Mouse (Mus musculus) forebrain, embryonic 11.5 days (tissue): Measurements from ENCODE around the gene Slc15a3. TPM values are rescaled to one million over a fixed set of nuclear protein-coding genes. Genes with fewer than 3 reads are reported as not detected.

Experiments
- ATAC-seq: fragments of 200-750 bp; cut with Nextera tagmentation; replicated peaks from 2 replicates; pipeline ENCODE4 v1.8.0; 2017; ENCODE audit warnings: moderate TSS enrichment; ENCODE audit not compliant: low FRiP score
- DNase-seq: peaks from one replicate; pipeline ENCODE4 v3.0.0-alpha.2; 2017; ENCODE audit warnings: low spot score
- H3K27ac ChIP-seq: fragments of 300-500 bp; sonication (generic); 2 replicates; pipeline ENCODE4 v1.5.1; 2014; ENCODE audit warnings: low read depth, low read length
- H3K27me3 ChIP-seq: fragments of 300-500 bp; sonication (generic); 2 replicates; pipeline ENCODE4 v1.6.1; 2014; ENCODE audit warnings: mild to moderate bottlenecking, low read length, mixed read lengths; ENCODE audit not compliant: control insufficient read depth, insufficient read depth
- H3K36me3 ChIP-seq: fragments of 300-500 bp; sonication (generic); 2 replicates; pipeline ENCODE4 v1.6.1; 2014; ENCODE audit warnings: mild to moderate bottlenecking, low read length, moderate library complexity, mixed read lengths; ENCODE audit not compliant: control insufficient read depth, insufficient read depth
- H3K4me1 ChIP-seq: fragments of 300-500 bp; sonication (generic); replicated peaks from 2 replicates; pipeline ENCODE4 v1.6.1; 2014; ENCODE audit warnings: low read length, mixed read lengths; ENCODE audit not compliant: control insufficient read depth, insufficient read depth
- H3K4me2 ChIP-seq: fragments of 300-500 bp; sonication (generic); 2 replicates; pipeline ENCODE4 v1.6.1; 2014; ENCODE audit warnings: low read depth, mild to moderate bottlenecking, low read length, moderate library complexity, mixed read lengths; ENCODE audit not compliant: severe bottlenecking
- H3K4me3 ChIP-seq: fragments of 300-500 bp; sonication (generic); 2 replicates; pipeline ENCODE4 v1.5.1; 2014; ENCODE audit warnings: low read depth, low read length
- H3K9ac ChIP-seq: fragments of 300-500 bp; sonication (generic); 2 replicates; pipeline ENCODE4 v1.6.1; 2014; ENCODE audit warnings: low read length
- H3K9me3 ChIP-seq: fragments of 300-500 bp; sonication (generic); 2 replicates; pipeline ENCODE4 v1.6.1; 2016; ENCODE audit warnings: low read length, mixed read lengths; ENCODE audit not compliant: control insufficient read depth
- WGBS: fragments of 180-500 bp; shearing (Covaris S2); extraction: QIAGEN DNeasy Blood & Tissue Kit; methylation state at CpG from one replicate; pipeline ENCODE4 v1.1.7; 2014; 5-methylcytosine and 5-hydroxymethylcytosine counted together
- polyA plus RNA-seq: library from polyadenylated mRNA; unstranded; fragments of >200 nt; fragmentation: Nextera tagmentation; extraction: Ambion mirVana; gene quantifications from 2 replicates; pipeline ENCODE4 v1.2.1, GENCODE M21; 2014

Gene Slc15a3
- polyA plus RNA-seq, 1 experiment from 2014 or later = 0.19 TPM

GRCm38 (mm10) chr19:10869886-10870527 lies 30.5 kb downstream of the Slc15a3 start, which contains the start of gene Tmem132a:
Tmem132a (minus strand) TSS chr19:10869940.
- Histone ChIP-seq H3K4me2 (peak within 1 kb of the TSS; percentile 74), H3K9me3 (no peaks in the 10 kb centered on the region), H3K36me3 (peaks cover 20% of the 10 kb centered on the region), H3K4me3 (peak within 1 kb of the TSS; percentile 86), H3K4me1 (peaks cover 7% of the 10 kb centered on the region; the same call in 1 of the 2 replicates), H3K27me3 (no peaks in the 10 kb centered on the region), H3K27ac (peak within 1 kb of the TSS; percentile 82), H3K9ac (peak within 1 kb of the TSS; percentile 96)
- ATAC-seq (peak; percentile 32), DNase-seq (no peak)
- 3% methylated on average over 8 of the region's 8 CpGs for WGBS

DNA sequence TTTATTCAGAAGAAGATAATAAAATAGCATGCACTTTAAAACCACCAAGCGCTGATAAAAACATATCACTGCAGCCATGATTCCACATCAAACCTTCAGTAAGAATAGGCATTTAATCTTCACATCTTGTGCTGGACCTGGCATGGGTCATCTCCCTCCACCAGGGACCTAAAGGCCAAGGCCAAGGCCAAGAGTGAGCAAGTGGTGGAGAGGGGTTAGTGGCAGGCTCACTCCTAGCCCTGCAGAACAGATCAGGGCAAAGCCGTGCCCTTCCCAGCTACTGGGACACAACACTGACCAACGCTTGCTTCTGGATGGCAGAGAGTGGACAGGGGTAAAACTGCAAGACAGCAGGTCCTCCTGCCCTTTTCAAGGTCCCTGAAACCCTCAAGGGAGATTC lies 31.1 kb downstream of the Slc15a3 start:
- whole genome bisulfite sequencing = 85% methylated on average over 3 of the region's 3 CpGs
- Histone ChIP-seq H3K27me3 (no peaks in the 10 kb centered on the region), H3K9ac (no peak overlapping the region), H3K4me1 (peaks cover 7% of the 10 kb centered on the region; the same call in 1 of the 2 replicates), H3K27ac (no peak overlapping the region), H3K36me3 (peaks cover 16% of the 10 kb centered on the region), H3K9me3 (no peaks in the 10 kb centered on the region), H3K4me2 (no peak overlapping the region), H3K4me3 (no peak overlapping the region)
- DNase-seq = no peak
- ATAC-seq = no peak

DNA sequence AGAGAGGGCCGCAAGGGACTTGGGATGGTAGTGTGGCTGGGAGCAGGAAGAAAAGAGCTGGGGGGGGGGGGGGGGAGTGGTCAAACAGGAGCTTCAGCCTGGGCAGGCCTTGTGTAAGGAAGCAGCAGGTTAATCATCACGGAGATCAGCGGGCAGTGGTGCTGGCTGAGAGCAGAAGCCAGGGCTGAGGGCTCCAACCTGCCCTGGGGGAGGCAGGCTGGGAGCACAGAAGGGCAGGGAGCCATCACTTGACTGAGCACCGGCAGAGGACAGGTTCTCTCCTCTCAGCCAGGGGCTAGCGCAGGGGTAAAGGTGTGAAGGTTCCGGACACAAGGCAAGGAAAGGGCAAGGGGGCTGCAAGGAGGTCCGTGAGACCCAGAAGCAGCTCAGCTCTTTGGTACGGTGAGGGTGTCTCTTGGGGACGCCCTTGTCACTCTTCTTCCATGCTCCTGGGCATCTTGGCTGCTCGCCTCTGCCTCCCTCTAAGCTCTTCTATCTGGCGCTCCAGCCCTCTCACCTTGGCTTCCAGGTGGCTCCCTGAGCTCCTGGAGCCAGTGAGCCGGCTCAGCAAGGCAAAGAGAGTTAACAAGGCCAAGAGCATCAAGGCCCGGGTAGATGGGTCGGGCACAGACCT lies 31.9 kb downstream of the Slc15a3 start:
- WGBS = 79% methylated on average over 14 of the region's 14 CpGs
- Histone ChIP-seq H3K36me3 (peaks cover 11% of the 10 kb centered on the region), H3K27me3 (no peaks in the 10 kb centered on the region), H3K9ac (no peak overlapping the region), H3K4me2 (no peak overlapping the region), H3K9me3 (no peaks in the 10 kb centered on the region), H3K4me3 (no peak overlapping the region), H3K27ac (no peak overlapping the region), H3K4me1 (peaks cover 7% of the 10 kb centered on the region; the same call in 1 of the 2 replicates)
- ATAC-seq (no peak), DNase-seq (no peak)

DNA sequence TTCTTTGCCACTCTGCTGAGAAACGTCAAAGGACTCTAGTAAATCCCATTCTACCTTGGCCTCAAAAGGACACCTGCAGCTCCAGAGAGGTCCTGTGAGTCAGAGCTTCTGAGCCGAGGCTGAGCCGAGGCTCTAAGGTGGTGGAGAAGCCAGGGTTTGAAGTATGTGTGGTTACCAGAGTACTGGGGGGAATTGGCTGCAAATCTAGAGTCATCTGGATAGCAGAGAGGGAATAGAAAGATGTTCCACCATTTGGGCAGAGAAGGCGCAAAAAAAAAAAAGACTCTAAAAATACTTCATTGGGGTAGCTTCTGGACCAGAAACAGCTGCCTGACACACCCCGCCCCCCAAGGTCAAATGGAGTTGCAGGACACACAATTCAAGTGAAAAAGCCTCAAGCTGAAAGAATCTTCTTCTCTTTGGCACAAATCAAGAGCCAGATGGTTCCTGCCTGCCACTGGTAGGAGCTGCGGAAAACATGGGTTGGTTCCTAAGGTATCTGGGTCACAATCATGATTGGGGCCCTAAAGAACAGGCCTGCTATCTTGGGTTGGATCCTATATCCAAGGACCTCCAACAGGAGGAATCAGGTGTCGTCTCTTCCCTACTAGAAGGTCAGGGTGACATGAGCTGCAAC lies 38.8 kb downstream of the Slc15a3 start:
- ATAC-seq = no peak
- H3K4me3 ChIP-seq = no peak overlapping the region
- H3K9ac ChIP-seq = no peak overlapping the region
- peaks cover 7% of the 10 kb centered on the region for H3K4me1 ChIP-seq
- H3K9me3 ChIP-seq = no peaks in the 10 kb centered on the region
- no peak overlapping the region for H3K4me2 ChIP-seq
- WGBS = 88% methylated on average over 7 of the region's 7 CpGs
- H3K27ac ChIP-seq = no peak overlapping the region
- H3K27me3 ChIP-seq = no peaks in the 10 kb centered on the region
- no peak for DNase-seq
- peaks cover 7% of the 10 kb centered on the region for H3K36me3 ChIP-seq

DNA sequence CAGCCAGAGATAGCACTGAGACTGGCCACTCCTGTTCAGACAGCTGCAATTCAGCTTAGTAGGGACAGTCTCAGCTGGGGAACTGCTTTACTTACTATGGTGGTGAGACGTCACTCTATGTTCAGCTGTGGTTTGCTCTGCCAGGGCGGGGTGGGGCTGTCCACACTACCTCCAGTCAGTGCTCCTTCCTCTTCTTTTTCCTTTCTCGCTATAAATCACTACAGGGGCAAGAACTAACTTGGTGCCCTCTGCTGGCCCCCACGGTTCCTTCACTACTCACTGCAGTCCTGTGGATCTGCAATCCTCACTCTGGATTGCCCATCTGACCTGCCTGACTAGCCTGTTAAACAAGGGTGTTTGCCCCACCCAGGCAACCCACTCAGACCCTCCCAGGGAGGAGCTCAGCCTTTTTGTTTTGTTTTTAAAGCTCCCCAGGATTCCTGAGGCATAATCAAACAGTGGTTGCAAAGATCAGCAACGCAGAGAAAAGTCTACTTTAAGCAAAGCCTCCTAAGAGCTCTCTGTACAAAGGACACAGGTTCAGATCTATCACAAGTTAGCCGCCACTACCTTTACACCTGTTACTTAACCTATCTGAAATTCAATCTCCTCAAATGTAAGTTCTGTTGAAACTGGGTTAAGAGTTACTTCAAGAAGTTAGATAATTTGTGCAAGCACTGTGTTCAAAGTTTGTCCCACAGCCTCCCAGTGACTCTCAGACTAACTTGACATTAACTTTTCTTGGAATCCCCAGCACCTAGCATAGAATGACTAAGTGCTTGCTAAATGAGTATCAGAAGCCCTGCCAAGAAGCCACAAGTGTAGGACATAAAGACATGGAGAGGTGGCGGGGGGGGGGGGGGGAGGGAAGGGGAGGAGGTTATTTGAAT lies 40.8 kb downstream of the Slc15a3 start:
- no peaks in the 10 kb centered on the region for H3K9me3 ChIP-seq
- ATAC-seq = 0 out of 2 replicates have a peak, but pooled peaks have one; percentile 0
- H3K9ac ChIP-seq = peak overlapping the region; percentile 72; the same call in 1 of the 2 replicates
- H3K36me3 ChIP-seq = no peaks in the 10 kb centered on the region; the same call in 1 of the 2 replicates
- 44% methylated on average over 7 of the region's 7 CpGs for WGBS
- H3K27ac ChIP-seq = peak overlapping the region; percentile 92; the same call in 1 of the 2 replicates
- no peaks in the 10 kb centered on the region for H3K27me3 ChIP-seq
- H3K4me1 ChIP-seq = peaks cover 7% of the 10 kb centered on the region
- H3K4me3 ChIP-seq = peak overlapping the region; percentile 47
- DNase-seq = no peak
- H3K4me2 ChIP-seq = peak overlapping the region; percentile 86

DNA sequence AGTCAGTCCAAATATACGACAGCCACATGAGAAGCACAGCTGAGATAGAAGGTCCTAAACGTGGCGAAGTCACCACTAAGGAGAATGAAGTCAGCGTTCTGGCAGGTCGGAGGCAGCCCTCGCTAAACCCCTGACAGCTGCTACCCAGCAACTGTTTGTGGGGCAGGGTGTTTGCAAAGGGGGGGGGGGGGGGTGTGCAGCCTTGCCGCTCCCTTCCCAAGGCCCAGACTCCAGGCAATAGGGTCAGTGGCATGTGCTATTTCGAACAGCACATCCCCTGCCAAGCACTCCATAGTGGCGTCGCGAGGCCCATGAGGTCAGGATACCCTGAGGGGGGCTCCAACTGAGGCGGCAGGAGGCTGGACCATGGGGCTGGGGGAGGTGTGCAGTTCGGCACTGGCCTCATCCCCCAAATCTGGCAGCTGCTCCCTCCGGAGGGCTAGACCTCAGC lies 41.5 kb downstream of the Slc15a3 start:
- DNase-seq (no peak), ATAC-seq (no peak)
- Histone ChIP-seq H3K27me3 (no peaks in the 10 kb centered on the region), H3K9ac (peak overlapping the region; percentile 72), H3K36me3 (no peaks in the 10 kb centered on the region; the same call in 1 of the 2 replicates), H3K4me3 (peak overlapping the region; percentile 47), H3K27ac (peak overlapping the region; percentile 92), H3K4me1 (peaks cover 7% of the 10 kb centered on the region), H3K9me3 (no peaks in the 10 kb centered on the region), H3K4me2 (peak overlapping the region; percentile 86)
- 3% methylated on average over 14 of the region's 14 CpGs for WGBS

GRCm38 (mm10) chr19:10881426-10882154 lies 42.1 kb downstream of the Slc15a3 start, which contains the start of gene Tmem109:
Tmem109 (minus strand) TSS chr19:10882001.
- Histone ChIP-seq H3K4me3 (peak within 1 kb of the TSS; percentile 47), H3K4me1 (peaks cover 7% of the 10 kb centered on the region), H3K9me3 (no peaks in the 10 kb centered on the region), H3K9ac (peak within 1 kb of the TSS; percentile 72), H3K27me3 (no peaks in the 10 kb centered on the region), H3K4me2 (peak within 1 kb of the TSS; percentile 86), H3K36me3 (no peaks in the 10 kb centered on the region; the same call in 1 of the 2 replicates), H3K27ac (peak within 1 kb of the TSS; percentile 92)
- ATAC-seq (peak; percentile 96), DNase-seq (peak; percentile 97)
- whole genome bisulfite sequencing = under 1% methylated on average over 49 of the region's 49 CpGs
